Mouse (Mus musculus): ENCODE results near the gene Tekt5.
A peak's percentile ranks its signal among the peaks of the same experiment; 100 is the strongest.

The Tekt5 gene

DNA sequence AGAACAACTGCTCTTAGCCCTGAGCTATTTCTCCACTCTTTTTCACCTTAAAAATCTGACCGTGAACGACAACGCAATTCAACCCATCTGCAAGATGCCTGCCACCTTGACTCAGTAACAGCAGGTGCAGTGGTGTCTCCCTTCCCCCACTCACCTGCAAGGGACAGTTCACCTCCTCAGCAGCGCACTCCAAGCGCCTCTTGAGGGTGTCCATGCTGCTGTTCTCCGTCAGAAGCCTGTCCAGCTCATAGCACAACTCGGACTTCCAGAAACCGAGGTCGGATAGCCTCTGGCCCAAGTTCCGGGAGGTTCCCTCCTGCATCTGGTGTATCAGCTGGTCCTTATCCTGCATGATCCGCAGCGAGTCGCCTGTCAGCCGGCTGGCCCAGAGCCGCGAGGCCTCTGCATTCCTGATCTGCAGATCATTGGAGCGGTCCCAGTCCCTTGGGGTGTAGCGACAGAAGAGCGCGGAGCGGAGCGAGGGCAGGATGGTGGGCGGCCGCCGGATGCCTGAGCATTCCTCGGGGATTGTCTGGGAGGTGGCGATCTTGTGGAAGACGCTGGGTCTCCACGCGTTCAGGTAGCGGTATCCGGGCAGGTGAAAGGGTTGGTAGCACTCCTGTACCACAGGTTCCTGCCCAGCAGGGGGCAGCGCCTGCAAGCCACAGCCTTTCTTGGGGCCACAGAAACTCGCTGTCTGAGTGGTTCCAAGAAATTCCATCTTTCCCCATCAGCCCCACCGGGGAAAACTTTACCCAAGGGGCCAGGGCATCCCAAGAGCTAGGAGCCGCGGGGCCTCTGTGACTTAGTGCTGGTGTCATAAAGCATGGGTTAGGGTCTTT, at the start of gene Tekt5:
Tekt5 (minus strand) TSS at position 792 of the 842 bp plus-strand sequence.
- DNase-seq (ENCODE audit: extremely low spot score), result peak; percentile 41

DNA sequence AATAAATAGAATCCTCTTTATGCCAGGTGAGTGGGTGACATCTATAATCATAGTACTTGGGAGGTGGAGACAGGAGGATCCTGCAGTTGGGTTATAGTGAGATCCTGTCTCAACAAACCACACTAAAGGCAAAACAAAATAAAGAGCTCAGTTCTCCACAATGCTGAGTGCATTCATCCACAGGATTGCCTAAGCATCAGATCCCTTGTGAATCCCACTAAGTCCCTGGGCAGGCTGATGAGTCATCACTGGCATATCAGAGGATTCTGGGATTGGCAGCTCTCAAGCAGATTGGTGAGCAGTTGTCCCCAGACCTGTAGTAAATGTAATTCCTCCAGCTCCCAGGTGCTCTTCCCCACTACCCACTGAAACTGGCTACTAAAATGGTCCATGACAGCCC, 48.4 kb upstream of the Tekt5 start:
- DNase-seq (ENCODE audit: extremely low spot score), result no peak

- no peak for DNase-seq (ENCODE audit: extremely low spot score)
These were observed 46.5 kb upstream of the Tekt5 start for GRCm38 (mm10) chr16:10441761-10442160.

- DNase-seq (ENCODE audit: extremely low spot score), result no peak
These were observed 46.0 kb upstream of the Tekt5 start for GRCm38 (mm10) chr16:10441328-10441727.

GRCm38 (mm10) chr16:10438055-10438454, 42.8 kb upstream of the Tekt5 start:
- no peak for DNase-seq (ENCODE audit: extremely low spot score)

DNA sequence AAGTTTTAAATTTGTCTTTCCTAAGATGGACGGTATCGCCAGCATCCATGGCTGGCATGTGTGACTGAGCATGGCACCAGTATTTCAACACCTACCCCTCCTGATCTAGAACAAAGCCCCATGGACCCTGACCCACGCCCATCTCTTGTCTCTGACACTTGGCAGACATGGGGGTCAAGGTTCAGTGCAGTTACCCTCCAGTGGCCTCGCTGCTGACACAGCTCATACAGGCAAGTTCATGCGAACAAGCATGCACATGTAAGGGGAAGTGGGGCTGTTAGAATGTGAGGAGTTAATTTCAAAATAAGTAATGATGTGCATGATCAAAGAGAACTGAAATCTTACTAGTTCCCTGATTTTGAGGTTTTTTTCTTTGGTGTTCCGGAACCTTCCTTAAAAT, 40.9 kb upstream of the Tekt5 start:
- DNase-seq (ENCODE audit: extremely low spot score), result no peak

DNA sequence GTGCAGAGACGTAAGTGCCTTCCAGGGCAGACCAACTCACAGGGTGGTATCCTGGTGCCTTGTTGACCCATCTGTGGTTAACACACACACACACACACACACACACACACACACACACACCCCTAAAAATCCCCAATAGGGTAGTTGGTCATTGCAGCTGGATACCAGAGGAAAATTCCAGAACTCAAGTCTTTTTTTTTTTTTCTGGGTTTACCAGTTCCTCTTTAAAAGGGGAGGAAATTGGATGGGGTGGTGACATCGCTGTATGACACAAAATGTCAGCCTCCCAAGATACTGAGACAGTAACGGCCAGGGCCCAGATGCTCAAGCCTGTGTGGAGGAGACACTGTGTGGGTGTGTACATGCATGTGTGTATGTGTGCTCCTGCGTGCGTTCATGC, 38.1 kb upstream of the Tekt5 start:
- no peak for DNase-seq (ENCODE audit: extremely low spot score)

- no peak for DNase-seq (ENCODE audit: extremely low spot score)
These were observed 37.1 kb upstream of the Tekt5 start for GRCm38 (mm10) chr16:10432387-10432786.

- no peak for DNase-seq (ENCODE audit: extremely low spot score)
These were observed 36.6 kb upstream of the Tekt5 start for GRCm38 (mm10) chr16:10431911-10432310.

DNA sequence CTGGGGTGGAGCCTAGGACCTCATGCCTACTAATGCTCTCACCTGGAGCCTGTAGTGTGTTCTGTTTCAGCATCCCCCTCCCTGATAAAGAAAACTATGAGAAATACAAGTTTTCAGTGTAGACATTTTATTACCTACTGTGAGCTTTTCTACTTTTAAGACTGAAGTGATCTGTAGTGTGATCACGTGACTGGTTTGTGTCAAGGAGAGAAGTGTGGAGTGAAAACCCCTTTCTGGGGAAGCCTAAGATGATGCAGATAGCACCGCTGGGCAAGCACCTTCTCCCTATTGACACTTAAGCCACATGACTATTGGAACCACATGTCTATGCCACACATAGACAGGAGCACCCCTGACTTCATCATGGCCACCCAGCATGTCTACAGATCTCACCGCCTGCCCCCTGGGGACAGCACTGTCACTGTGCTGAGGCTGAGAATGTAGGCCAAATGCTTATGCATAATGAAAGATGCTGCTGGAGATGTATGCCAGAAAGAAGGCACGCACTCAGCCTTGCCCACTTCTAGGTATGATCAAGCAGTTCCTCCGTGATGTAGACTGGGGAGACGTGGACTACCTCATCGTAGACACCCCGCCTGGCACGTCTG, 25.3 kb upstream of the Tekt5 start:
- no peak for DNase-seq (ENCODE audit: extremely low spot score)

GRCm38 (mm10) chr16:10417723-10418259, 22.5 kb upstream of the Tekt5 start:
- DNase-seq (ENCODE audit: extremely low spot score), result no peak

DNA sequence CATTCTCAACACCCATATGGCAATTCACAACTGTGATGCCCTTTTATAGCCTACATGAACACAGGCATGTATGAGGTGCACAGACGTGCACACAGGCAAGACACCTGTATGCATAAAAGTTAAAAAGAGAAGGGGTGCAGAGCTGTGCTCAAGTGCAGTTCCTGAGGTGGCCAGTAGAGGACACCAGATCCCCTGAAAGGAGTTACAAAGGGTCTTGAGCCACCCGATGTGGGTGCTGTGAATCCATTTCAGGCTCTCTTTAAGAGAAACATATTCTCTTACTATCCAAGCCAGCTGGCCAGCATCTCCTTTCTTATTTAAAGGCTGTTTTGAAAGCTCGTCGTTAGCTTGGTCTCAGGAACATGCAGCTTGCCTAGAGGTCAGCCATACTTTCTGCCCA, 21.6 kb upstream of the Tekt5 start:
- no peak for DNase-seq (ENCODE audit: extremely low spot score)

- DNase-seq (ENCODE audit: extremely low spot score), result no peak
These were observed 20.7 kb upstream of the Tekt5 start for GRCm38 (mm10) chr16:10415976-10416375.

DNA sequence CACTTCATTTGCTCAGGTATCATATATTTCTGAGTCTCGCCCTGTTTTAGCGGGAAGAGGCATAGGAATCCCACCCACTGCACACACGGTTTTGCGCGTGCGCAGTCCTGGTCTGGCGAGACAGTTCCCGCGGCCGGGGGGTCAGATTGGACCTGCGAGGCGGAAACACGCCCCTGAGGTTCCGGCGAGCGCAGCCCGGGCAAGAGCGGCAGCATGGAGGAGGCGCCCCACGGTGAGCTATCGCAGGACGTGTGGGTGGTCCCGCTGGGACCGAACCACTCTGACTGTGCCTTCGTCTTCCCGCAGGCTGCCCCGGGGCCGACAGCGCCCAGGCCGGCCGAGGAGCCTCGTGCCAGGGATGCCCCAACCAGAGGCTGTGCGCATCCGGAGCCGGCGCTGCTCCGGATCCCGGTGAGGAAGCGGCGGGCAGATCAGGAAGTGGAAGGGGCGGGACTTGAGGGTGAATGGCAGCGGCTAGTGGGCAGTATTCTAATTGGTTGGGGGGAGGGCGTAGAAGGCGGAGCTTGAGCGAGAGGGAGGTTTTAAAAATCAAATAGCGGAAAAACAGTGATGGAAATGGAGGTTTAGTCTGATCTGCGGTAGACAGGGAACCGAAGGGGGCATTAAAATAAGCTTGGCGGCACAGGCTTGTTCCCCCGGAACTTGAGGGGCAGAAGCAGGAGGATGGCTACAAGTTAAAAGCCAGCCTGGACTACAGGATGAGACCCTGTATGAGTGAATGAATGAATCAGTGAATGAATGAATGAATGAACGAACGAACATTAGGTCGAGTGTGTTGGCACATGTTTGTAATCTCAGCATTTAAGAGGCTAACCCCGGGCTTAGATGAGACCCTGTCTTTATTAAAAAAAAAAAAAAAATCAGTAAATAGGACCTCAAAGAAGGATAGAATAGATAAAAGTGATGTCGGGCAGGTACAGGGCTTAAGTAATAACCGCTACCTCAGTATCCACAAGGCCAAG, 16.8 kb upstream of the Tekt5 start, which contains the start of gene Nubp1:
Nubp1 (plus strand) TSS at position 185 of the 983 bp plus-strand sequence.
- peak; percentile 96 for DNase-seq (ENCODE audit: extremely low spot score)

DNA sequence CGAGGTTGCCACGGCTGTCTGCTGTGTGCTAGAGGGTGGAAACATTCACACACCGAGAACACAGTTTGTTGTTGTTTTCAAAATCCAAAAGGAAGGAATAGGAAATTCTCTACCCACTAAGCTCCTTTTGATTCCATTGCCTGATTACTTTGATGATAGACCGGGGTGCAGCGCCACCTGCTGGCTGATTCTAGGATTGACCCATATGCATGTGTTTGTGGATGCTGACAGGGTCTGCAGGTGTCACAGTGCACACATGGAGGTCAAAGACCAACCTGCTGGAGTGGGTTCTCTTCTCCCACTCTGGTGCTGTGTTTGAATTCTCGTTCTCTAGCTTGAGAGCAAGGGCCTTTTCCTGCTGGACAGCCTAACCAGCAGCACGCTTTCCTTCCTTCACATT, 3.9 kb upstream of the Tekt5 start:
- DNase-seq (ENCODE audit: extremely low spot score), result peak; percentile 83

- no peak for DNase-seq (ENCODE audit: extremely low spot score)
These were observed 3.5 kb upstream of the Tekt5 start for GRCm38 (mm10) chr16:10398755-10399154.

GRCm38 (mm10) chr16:10392587-10392986, 2.7 kb downstream of the Tekt5 start:
- DNase-seq (ENCODE audit: extremely low spot score), result no peak

DNA sequence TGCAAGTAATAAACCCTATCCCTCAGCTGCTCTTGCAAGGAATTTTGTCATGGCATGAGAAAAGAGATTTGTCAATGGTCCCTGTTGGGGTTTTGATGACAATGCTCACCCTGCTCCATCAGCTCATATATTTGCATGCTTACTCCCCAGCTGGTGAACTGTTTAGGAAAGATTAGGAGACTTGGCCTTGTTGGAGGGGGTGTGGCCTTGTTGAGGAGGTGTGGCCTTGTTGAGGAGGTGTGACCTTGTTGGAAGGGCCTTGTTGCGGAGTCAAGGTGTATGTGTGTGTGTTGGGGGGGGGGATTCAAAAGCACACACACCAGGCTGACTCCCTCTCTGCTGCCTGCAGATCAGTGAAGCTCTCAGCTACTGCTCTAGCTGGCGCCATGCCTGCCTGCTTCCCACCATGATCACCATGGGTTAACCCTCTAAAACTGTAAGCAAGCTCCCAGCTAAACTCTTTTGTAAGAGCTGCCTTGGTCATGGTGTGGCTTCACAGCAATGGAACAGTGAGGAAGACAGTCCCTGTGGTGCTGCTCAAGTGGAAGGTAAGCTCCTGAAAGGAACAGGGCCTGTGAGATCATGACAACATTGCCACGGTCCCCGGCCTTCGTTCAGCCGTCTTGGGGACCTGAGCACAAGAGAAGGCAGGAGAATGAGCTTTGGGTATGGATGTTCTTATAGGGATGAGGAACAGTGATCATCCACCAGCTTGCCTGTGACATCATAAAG, 6.5 kb downstream of the Tekt5 start:
- no peak for DNase-seq (ENCODE audit: extremely low spot score)

DNA sequence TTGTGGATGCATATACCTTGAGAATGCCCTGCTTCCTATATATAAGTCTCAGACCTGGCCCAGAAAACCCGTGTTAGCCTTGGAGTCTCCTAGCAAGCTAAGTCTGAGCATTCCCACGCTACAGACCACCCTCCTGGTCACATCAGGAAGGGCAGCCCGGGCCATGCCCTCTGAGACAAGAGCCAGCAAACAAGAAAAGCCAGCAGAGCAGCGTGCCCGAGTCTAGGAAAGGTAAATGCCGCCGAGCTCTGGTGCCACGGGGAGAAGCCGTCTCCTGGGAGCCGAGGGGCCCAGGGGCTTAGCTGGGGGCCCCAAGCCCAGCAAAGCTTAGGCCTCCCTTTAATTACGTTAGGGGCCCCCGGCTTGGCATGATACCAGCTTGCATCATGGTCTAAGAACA, 10.0 kb downstream of the Tekt5 start:
- no peak for DNase-seq (ENCODE audit: extremely low spot score)

GRCm38 (mm10) chr16:10384544-10384943, 10.7 kb downstream of the Tekt5 start:
- no peak for DNase-seq (ENCODE audit: extremely low spot score)

GRCm38 (mm10) chr16:10384060-10384497, 11.2 kb downstream of the Tekt5 start:
- peak; percentile 28 for DNase-seq (ENCODE audit: extremely low spot score)
